8 mouse cellular contexts compared by ENCODE assay signal in genomic region chr5:137783901-137784540, GRCm38 (mm10). TPM values are rescaled to one million over a fixed set of nuclear protein-coding genes. Genes with fewer than 3 reads are reported as not detected.
DNase-seq lines count a peak whose midpoint lies in the region; ATAC-seq and TF ChIP-seq lines count a peak whose summit lies in the region.

No protein-coding gene starts in this region.

- DNase-seq in kidney, postnatal 0 days (ENCODE audit: low spot score), result no peak
- DNase-seq in kidney, adult 11 months, result no peak
- DNase-seq in embryonic facial prominence, embryonic 14.5 days (ENCODE audit: low spot score), result no peak
- no peak for DNase-seq in intestine, embryonic 14.5 days (ENCODE audit: low spot score)
- peak; percentile 25 for DNase-seq in naive thymus-derived CD4-positive, alpha-beta T cell, adult 2 months (ENCODE audit: low read depth)
- no peak for DNase-seq in frontal cortex, postnatal 36 days (ENCODE audit: low spot score in 2 of 2)
- DNase-seq in adrenal gland, adult 2 months, result no peak
- DNase-seq in layer of hippocampus, adult 11-12 months (ENCODE audit: low spot score), result no peak

- H3K4me1 ChIP-seq in kidney, postnatal 0 days (replicated peaks; ENCODE audit: insufficient read depth, low read length), result peaks cover 33% of the 10 kb centered on the region
- peaks cover 28% of the 10 kb centered on the region for H3K4me1 ChIP-seq in embryonic facial prominence, embryonic 14.5 days (ENCODE audit: control insufficient read depth, insufficient read depth, low read length)
- H3K4me1 ChIP-seq in intestine, embryonic 14.5 days (replicated peaks; ENCODE audit: control insufficient read depth, insufficient read depth, low read length), result peaks cover 47% of the 10 kb centered on the region

- H3K27me3 ChIP-seq in kidney, postnatal 0 days (ENCODE audit: insufficient read depth, low read length), result no peaks in the 10 kb centered on the region
- H3K27me3 ChIP-seq in embryonic facial prominence, embryonic 14.5 days (replicated peaks; ENCODE audit: control insufficient read depth, insufficient read depth, low read length), result no peaks in the 10 kb centered on the region
- no peaks in the 10 kb centered on the region for H3K27me3 ChIP-seq in intestine, embryonic 14.5 days (replicated peaks; ENCODE audit: control insufficient read depth, insufficient read depth, low read length)

- 55% methylated on average over 9 of the region's 9 CpGs for WGBS in kidney, postnatal 0 days
- 64% methylated on average over 9 of the region's 9 CpGs for WGBS in embryonic facial prominence, embryonic 14.5 days
- WGBS in intestine, embryonic 14.5 days, result 64% methylated on average over 9 of the region's 9 CpGs

- ATAC-seq in kidney, postnatal 0 days (replicated peaks; ENCODE audit: low FRiP score, low read depth), result no peak
- ATAC-seq in embryonic facial prominence, embryonic 14.5 days (ENCODE audit: low read depth), result no peak
- ATAC-seq in intestine, embryonic 14.5 days (replicated peaks; ENCODE audit: low FRiP score, low TSS enrichment, low read depth), result no peak

- no peaks in the 10 kb centered on the region for H3K9me3 ChIP-seq in kidney, postnatal 0 days (replicated peaks; ENCODE audit: low read length)
- H3K9me3 ChIP-seq in embryonic facial prominence, embryonic 14.5 days (ENCODE audit: control insufficient read depth, low read length), result no peaks in the 10 kb centered on the region
- no peaks in the 10 kb centered on the region for H3K9me3 ChIP-seq in intestine, embryonic 14.5 days (ENCODE audit: control insufficient read depth, low read length)

- TF ChIP-seq CTCF in kidney, postnatal 0 days (IDR thresholded peaks at IDR 0.05; ENCODE audit: low read depth), result no peak

- H3K9ac ChIP-seq in kidney, postnatal 0 days (ENCODE audit: low read depth, low read length), result peak overlapping the region; percentile 96
- peak overlapping the region; percentile 85 for H3K9ac ChIP-seq in embryonic facial prominence, embryonic 14.5 days (ENCODE audit: low read depth, low read length)
- peak overlapping the region; percentile 92; the same call in 1 of the 2 replicates for H3K9ac ChIP-seq in intestine, embryonic 14.5 days (ENCODE audit: low read length)

- H3K4me2 ChIP-seq in kidney, postnatal 0 days (ENCODE audit: low read length), result peak overlapping the region; percentile 92
- peak overlapping the region; percentile 78 for H3K4me2 ChIP-seq in embryonic facial prominence, embryonic 14.5 days (ENCODE audit: low read depth, low read length)
- peak overlapping the region; percentile 88 for H3K4me2 ChIP-seq in intestine, embryonic 14.5 days (ENCODE audit: low read length)

- H3K36me3 ChIP-seq in kidney, postnatal 0 days (ENCODE audit: insufficient read depth, low read length), result peaks cover 25% of the 10 kb centered on the region
- H3K36me3 ChIP-seq in embryonic facial prominence, embryonic 14.5 days (ENCODE audit: control insufficient read depth, insufficient read depth, low read length), result peaks cover 47% of the 10 kb centered on the region
- peaks cover 45% of the 10 kb centered on the region for H3K36me3 ChIP-seq in intestine, embryonic 14.5 days (ENCODE audit: control insufficient read depth, insufficient read depth, low read length)

- 0 out of 2 replicates have a peak overlapping the region, but pooled peaks have one; percentile 31 for H3K27ac ChIP-seq in kidney, postnatal 0 days
- no peak overlapping the region for H3K27ac ChIP-seq in embryonic facial prominence, embryonic 14.5 days (replicated peaks; ENCODE audit: low read depth, low read length)
- H3K27ac ChIP-seq in intestine, embryonic 14.5 days (ENCODE audit: low read depth), result no peak overlapping the region

- H3K4me3 ChIP-seq in kidney, postnatal 0 days (replicated peaks; ENCODE audit: low read depth, low read length), result peak overlapping the region; percentile 86
- H3K4me3 ChIP-seq in embryonic facial prominence, embryonic 14.5 days (ENCODE audit: low read depth, low read length), result peak overlapping the region; percentile 61
- peak overlapping the region; percentile 71 for H3K4me3 ChIP-seq in intestine, embryonic 14.5 days (ENCODE audit: low read depth, low read length)

RNA-seq across cellular contexts. Expression of gene Mepce, which starts 3.4 kb away (rescaled TPM):
- 11.6 and 12.3 TPM in 2 replicates for polyA plus RNA-seq in kidney, postnatal 0 days (2015; fragmentation: Nextera tagmentation; extraction: Ambion mirVana)
- 12.2 and 15.2 TPM in 2 replicates for polyA plus RNA-seq in embryonic facial prominence, embryonic 14.5 days (2014; fragmentation: Nextera tagmentation; extraction: Ambion mirVana)
- 12.1 and 15.4 TPM in 2 replicates for polyA plus RNA-seq in intestine, embryonic 14.5 days (2014; fragmentation: Nextera tagmentation; extraction: Ambion mirVana)
- 10 to 100 TPM; 43.9 to 46.4 TPM for total RNA-seq in adrenal gland, adult 2 months (2021)
- 29.9 and 35.4 TPM in 2 replicates for polyA plus RNA-seq in adrenal gland, adult 2 months (2012; rRNA removed)

RNA-seq across cellular contexts. Expression of gene Zcwpw1, which starts 3.6 kb away (rescaled TPM):
- polyA plus RNA-seq in kidney, postnatal 0 days (2015; fragmentation: Nextera tagmentation; extraction: Ambion mirVana), result 14.5 and 15.7 TPM in 2 replicates
- polyA plus RNA-seq in embryonic facial prominence, embryonic 14.5 days (2014; fragmentation: Nextera tagmentation; extraction: Ambion mirVana), result 16.5 and 18.8 TPM in 2 replicates
- 14.4 and 17.9 TPM in 2 replicates for polyA plus RNA-seq in intestine, embryonic 14.5 days (2014; fragmentation: Nextera tagmentation; extraction: Ambion mirVana)
- 1 to 10 TPM; 2.0 to 2.2 TPM for total RNA-seq in adrenal gland, adult 2 months (2021)
- 0.38 and 0.56 TPM in 2 replicates for polyA plus RNA-seq in adrenal gland, adult 2 months (2012; rRNA removed)

RNA-seq across cellular contexts. Expression of gene Ppp1r35, which starts 5.4 kb away (rescaled TPM):
- polyA plus RNA-seq in kidney, postnatal 0 days (2015; fragmentation: Nextera tagmentation; extraction: Ambion mirVana), result 28.8 and 32.4 TPM in 2 replicates
- 31.3 and 39.5 TPM in 2 replicates for polyA plus RNA-seq in embryonic facial prominence, embryonic 14.5 days (2014; fragmentation: Nextera tagmentation; extraction: Ambion mirVana)
- 25.5 and 35.4 TPM in 2 replicates for polyA plus RNA-seq in intestine, embryonic 14.5 days (2014; fragmentation: Nextera tagmentation; extraction: Ambion mirVana)
- total RNA-seq in adrenal gland, adult 2 months (2021), result 10 to 100 TPM; 16.1 to 40.1 TPM
- polyA plus RNA-seq in adrenal gland, adult 2 months (2012; rRNA removed), result 61.5 and 83.6 TPM in 2 replicates

RNA-seq across cellular contexts. Expression of gene Tsc22d4, which starts 38.5 kb away (rescaled TPM):
- polyA plus RNA-seq in kidney, postnatal 0 days (2015; fragmentation: Nextera tagmentation; extraction: Ambion mirVana), result 107 and 110 TPM in 2 replicates
- 134 and 141 TPM in 2 replicates for polyA plus RNA-seq in embryonic facial prominence, embryonic 14.5 days (2014; fragmentation: Nextera tagmentation; extraction: Ambion mirVana)
- 121 and 125 TPM in 2 replicates for polyA plus RNA-seq in intestine, embryonic 14.5 days (2014; fragmentation: Nextera tagmentation; extraction: Ambion mirVana)
- total RNA-seq in adrenal gland, adult 2 months (2021), result 10 to 100 TPM; 82.9 to 89.9 TPM
- 123 and 136 TPM in 2 replicates for polyA plus RNA-seq in adrenal gland, adult 2 months (2012; rRNA removed)

RNA-seq across cellular contexts. Expression of gene Nyap1, which starts 42.6 kb away (rescaled TPM):
- polyA plus RNA-seq in kidney, postnatal 0 days (2015; fragmentation: Nextera tagmentation; extraction: Ambion mirVana), result 1.2 and 1.6 TPM in 2 replicates
- 1.5 TPM in 2 replicates for polyA plus RNA-seq in embryonic facial prominence, embryonic 14.5 days (2014; fragmentation: Nextera tagmentation; extraction: Ambion mirVana)
- polyA plus RNA-seq in intestine, embryonic 14.5 days (2014; fragmentation: Nextera tagmentation; extraction: Ambion mirVana), result 1.5 and 1.9 TPM in 2 replicates
- total RNA-seq in adrenal gland, adult 2 months (2021), result 1 to 10 TPM; 2.2 to 6.0 TPM
- 7.3 and 8.9 TPM in 2 replicates for polyA plus RNA-seq in adrenal gland, adult 2 months (2012; rRNA removed)
